Mouse (Mus musculus): ENCODE results near the gene Bag1. TPM values are rescaled to one million over a fixed set of nuclear protein-coding genes. Genes with fewer than 3 reads are reported as not detected.

The Bag1 gene
- polyA plus RNA-seq, 1 experiment: 66.0 TPM

- H3K27me3 ChIP-seq (ENCODE audit: control insufficient read depth): no peaks in the 10 kb centered on the region; the same call in 1 of the 2 replicates
- no peak overlapping the region for H3K4me3 ChIP-seq (replicated peaks)
- peaks cover 4% of the 10 kb centered on the region for H3K9me3 ChIP-seq (ENCODE audit: control insufficient read depth, low read length)
- TF ChIP-seq GATA1 (IDR thresholded peaks at IDR 0.05; ENCODE audit: low read length): no peak
- TF ChIP-seq TAL1 (IDR thresholded peaks at IDR 0.05; ENCODE audit: low read length): no peak
- peaks cover 9% of the 10 kb centered on the region for H3K4me1 ChIP-seq (ENCODE audit: control insufficient read depth)
- H3K36me3 ChIP-seq (ENCODE audit: control insufficient read depth): no peaks in the 10 kb centered on the region
Measured at GRCm38 (mm10) chr4:40921288-40921687, 26.8 kb downstream of the Bag1 start.

GRCm38 (mm10) chr4:40920576-40920975, 27.5 kb downstream of the Bag1 start:
- Histone ChIP-seq H3K36me3 (ENCODE audit: control insufficient read depth) (no peaks in the 10 kb centered on the region), H3K4me1 (ENCODE audit: control insufficient read depth) (peaks cover 9% of the 10 kb centered on the region), H3K4me3 (replicated peaks) (no peak overlapping the region), H3K27me3 (ENCODE audit: control insufficient read depth) (no peaks in the 10 kb centered on the region), H3K9me3 (ENCODE audit: control insufficient read depth, low read length) (peaks cover 4% of the 10 kb centered on the region)
- TF ChIP-seq GATA1 (IDR thresholded peaks at IDR 0.05; ENCODE audit: low read length) (no peak), TAL1 (IDR thresholded peaks at IDR 0.05; ENCODE audit: low read length) (no peak)

GRCm38 (mm10) chr4:40919785-40920184, 28.3 kb downstream of the Bag1 start, which contains the start of gene Spink4:
Spink4 (plus strand) TSS chr4:40920052.
- Histone ChIP-seq H3K27me3 (ENCODE audit: control insufficient read depth) (no peaks in the 10 kb centered on the region), H3K4me3 (replicated peaks) (no peak within 1 kb of the TSS), H3K36me3 (ENCODE audit: control insufficient read depth) (no peaks in the 10 kb centered on the region), H3K4me1 (ENCODE audit: control insufficient read depth) (peaks cover 9% of the 10 kb centered on the region), H3K9me3 (ENCODE audit: control insufficient read depth, low read length) (peaks cover 4% of the 10 kb centered on the region)
- TF ChIP-seq TAL1 (IDR thresholded peaks at IDR 0.05; ENCODE audit: low read length) (no peak), GATA1 (IDR thresholded peaks at IDR 0.05; ENCODE audit: low read length) (no peak)

- H3K4me3 ChIP-seq (replicated peaks): no peak overlapping the region
- no peaks in the 10 kb centered on the region for H3K36me3 ChIP-seq (ENCODE audit: control insufficient read depth)
- H3K9me3 ChIP-seq (ENCODE audit: control insufficient read depth, low read length): peaks cover 4% of the 10 kb centered on the region
- peaks cover 9% of the 10 kb centered on the region for H3K4me1 ChIP-seq (ENCODE audit: control insufficient read depth)
- no peaks in the 10 kb centered on the region for H3K27me3 ChIP-seq (ENCODE audit: control insufficient read depth)
- no peak for TF ChIP-seq TAL1 (IDR thresholded peaks at IDR 0.05; ENCODE audit: low read length)
- no peak for TF ChIP-seq GATA1 (IDR thresholded peaks at IDR 0.05; ENCODE audit: low read length)
Measured at GRCm38 (mm10) chr4:40916592-40917155, 31.4 kb downstream of the Bag1 start.

GRCm38 (mm10) chr4:40915947-40916346, 32.1 kb downstream of the Bag1 start:
- no peak for TF ChIP-seq GATA1 (IDR thresholded peaks at IDR 0.05; ENCODE audit: low read length)
- Histone ChIP-seq H3K4me3 (replicated peaks) (no peak overlapping the region), H3K9me3 (ENCODE audit: control insufficient read depth, low read length) (peaks cover 4% of the 10 kb centered on the region), H3K36me3 (ENCODE audit: control insufficient read depth) (no peaks in the 10 kb centered on the region), H3K4me1 (ENCODE audit: control insufficient read depth) (peaks cover 9% of the 10 kb centered on the region), H3K27me3 (ENCODE audit: control insufficient read depth) (no peaks in the 10 kb centered on the region)

GRCm38 (mm10) chr4:40914287-40914867, 33.7 kb downstream of the Bag1 start:
- H3K4me1 ChIP-seq (ENCODE audit: control insufficient read depth): peaks cover 1% of the 10 kb centered on the region
- H3K9me3 ChIP-seq (ENCODE audit: control insufficient read depth, low read length): peaks cover 4% of the 10 kb centered on the region
- no peak overlapping the region for H3K4me3 ChIP-seq (replicated peaks)
- no peaks in the 10 kb centered on the region; the same call in 1 of the 2 replicates for H3K27me3 ChIP-seq (ENCODE audit: control insufficient read depth)
- no peak for TF ChIP-seq TAL1 (IDR thresholded peaks at IDR 0.05; ENCODE audit: low read length)
- TF ChIP-seq GATA1 (IDR thresholded peaks at IDR 0.05; ENCODE audit: low read length): no peak
- H3K36me3 ChIP-seq (ENCODE audit: control insufficient read depth): no peaks in the 10 kb centered on the region

GRCm38 (mm10) chr4:40908261-40908969, 39.7 kb downstream of the Bag1 start:
- Histone ChIP-seq H3K4me1 (ENCODE audit: control insufficient read depth) (no peaks in the 10 kb centered on the region; the same call in 1 of the 2 replicates), H3K27me3 (ENCODE audit: control insufficient read depth) (no peaks in the 10 kb centered on the region; the same call in 1 of the 2 replicates), H3K4me3 (replicated peaks) (no peak overlapping the region), H3K36me3 (ENCODE audit: control insufficient read depth) (no peaks in the 10 kb centered on the region), H3K9me3 (ENCODE audit: control insufficient read depth, low read length) (no peaks in the 10 kb centered on the region)
- peak; percentile 73 for TF ChIP-seq GATA1 (IDR thresholded peaks at IDR 0.05; ENCODE audit: low read length)
- TF ChIP-seq TAL1 (IDR thresholded peaks at IDR 0.05; ENCODE audit: low read length): no peak

GRCm38 (mm10) chr4:40906298-40906697, 41.8 kb downstream of the Bag1 start:
- H3K9me3 ChIP-seq (ENCODE audit: control insufficient read depth, low read length): no peaks in the 10 kb centered on the region
- no peaks in the 10 kb centered on the region for H3K36me3 ChIP-seq (ENCODE audit: control insufficient read depth)
- no peaks in the 10 kb centered on the region; the same call in 1 of the 2 replicates for H3K4me1 ChIP-seq (ENCODE audit: control insufficient read depth)
- H3K27me3 ChIP-seq (ENCODE audit: control insufficient read depth): no peaks in the 10 kb centered on the region; the same call in 1 of the 2 replicates
- TF ChIP-seq TAL1 (IDR thresholded peaks at IDR 0.05; ENCODE audit: low read length) (no peak), GATA1 (IDR thresholded peaks at IDR 0.05; ENCODE audit: low read length) (no peak)
- H3K4me3 ChIP-seq (replicated peaks): no peak overlapping the region

- H3K9me3 ChIP-seq (ENCODE audit: control insufficient read depth, low read length): peaks cover 3% of the 10 kb centered on the region; the same call in 1 of the 2 replicates
- peaks cover 11% of the 10 kb centered on the region for H3K4me1 ChIP-seq (ENCODE audit: control insufficient read depth)
- H3K36me3 ChIP-seq (ENCODE audit: control insufficient read depth): no peaks in the 10 kb centered on the region
- no peak for TF ChIP-seq GATA1 (IDR thresholded peaks at IDR 0.05; ENCODE audit: low read length)
- TF ChIP-seq TAL1 (IDR thresholded peaks at IDR 0.05; ENCODE audit: low read length): no peak
- H3K27me3 ChIP-seq (ENCODE audit: control insufficient read depth): no peaks in the 10 kb centered on the region
- no peak overlapping the region for H3K4me3 ChIP-seq (replicated peaks)
Measured at GRCm38 (mm10) chr4:40900612-40901011, 47.5 kb downstream of the Bag1 start.
